Mouse (Mus musculus) limb, embryonic 13.5 days (tissue): ENCODE data around the gene Ntm. TPM values are rescaled to one million over a fixed set of nuclear protein-coding genes. Genes with fewer than 3 reads are reported as not detected.

Source experiments
- ATAC-seq: fragments of 200-750 bp; cut with Nextera tagmentation; 2 replicates; pipeline ENCODE4 v1.8.0; 2017; ENCODE audit warnings: low read depth, moderate number of reproducible peaks, moderate TSS enrichment; ENCODE audit not compliant: low FRiP score
- H3K27ac ChIP-seq: fragments of 300-500 bp; sonication (generic); 2 replicates; pipeline ENCODE4 v1.5.1; 2015; ENCODE audit warnings: inconsistent platforms, mild to moderate bottlenecking, moderate library complexity
- H3K27me3 ChIP-seq: fragments of 300-500 bp; sonication (generic); 2 replicates; pipeline ENCODE4 v1.6.1; 2015; ENCODE audit warnings: mild to moderate bottlenecking, inconsistent platforms
- H3K36me3 ChIP-seq: fragments of 300-500 bp; sonication (generic); 2 replicates; pipeline ENCODE4 v1.6.1; 2015; ENCODE audit warnings: inconsistent platforms, mild to moderate bottlenecking, moderate library complexity
- H3K4me1 ChIP-seq: fragments of 300-500 bp; sonication (generic); 2 replicates; pipeline ENCODE4 v1.6.1; 2015; ENCODE audit warnings: inconsistent platforms
- H3K4me2 ChIP-seq: fragments of 300-500 bp; sonication (generic); replicated peaks from 2 replicates; pipeline ENCODE4 v1.6.1; 2015; ENCODE audit warnings: inconsistent platforms, mild to moderate bottlenecking, moderate library complexity
- H3K4me3 ChIP-seq: fragments of 300-500 bp; sonication (generic); 2 replicates; pipeline ENCODE4 v1.5.1; 2015; ENCODE audit warnings: moderate library complexity, mild to moderate bottlenecking, inconsistent platforms
- H3K9ac ChIP-seq: fragments of 300-500 bp; sonication (generic); 2 replicates; pipeline ENCODE4 v1.6.1; 2015; ENCODE audit warnings: mild to moderate bottlenecking, inconsistent platforms
- H3K9me3 ChIP-seq: fragments of 300-500 bp; sonication (generic); 2 replicates; pipeline ENCODE4 v1.6.1; 2016; ENCODE audit warnings: inconsistent platforms
- WGBS: fragments of 180-500 bp; shearing (Covaris S2); methylation state at CpG from one replicate; pipeline ENCODE4 v1.1.7; 2015; 5-methylcytosine and 5-hydroxymethylcytosine counted together
- polyA plus RNA-seq: library from polyadenylated mRNA; unstranded; fragments of >200 nt; fragmentation: Nextera tagmentation; extraction: Ambion mirVana; gene quantifications from 2 replicates; pipeline ENCODE4 v1.2.1, GENCODE M21; 2015

Ntm gene
- polyA plus RNA-seq, 1 experiment from 2014 or later, result 40.0 TPM

GRCm38 (mm10) chr9:29100624-29101023 lies 862.3 kb downstream of the Ntm start:
- no peaks in the 10 kb centered on the region for H3K9me3 ChIP-seq
- no peak overlapping the region for H3K4me3 ChIP-seq
- no peaks in the 10 kb centered on the region for H3K4me1 ChIP-seq
- WGBS, result 30% methylated on average over 5 of the region's 5 CpGs
- ATAC-seq, result no peak
- no peak overlapping the region for H3K27ac ChIP-seq
- H3K27me3 ChIP-seq, result no peaks in the 10 kb centered on the region
- H3K9ac ChIP-seq, result no peak overlapping the region
- no peaks in the 10 kb centered on the region for H3K36me3 ChIP-seq
- H3K4me2 ChIP-seq, result no peak overlapping the region

DNA sequence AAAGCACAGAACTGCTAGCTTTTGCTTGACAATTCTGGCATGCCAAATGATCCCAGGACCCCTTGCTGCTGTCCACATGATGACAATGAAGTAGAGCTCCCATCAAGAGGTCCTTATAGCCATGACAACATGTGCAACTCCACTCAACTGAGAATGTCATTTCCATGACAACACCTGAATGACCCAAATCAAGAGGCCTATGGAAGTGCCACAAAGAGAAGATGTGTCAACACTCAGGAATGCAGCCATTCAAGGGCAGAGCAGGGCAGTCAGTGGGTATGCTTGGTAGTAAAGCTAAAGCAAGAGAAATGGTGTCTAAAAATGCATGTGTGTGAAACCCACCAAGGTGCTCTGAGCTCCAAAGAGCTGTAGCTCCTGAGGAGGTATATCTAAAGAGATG lies 870.5 kb downstream of the Ntm start:
- H3K4me3 ChIP-seq, result no peak overlapping the region
- no peak overlapping the region for H3K27ac ChIP-seq
- H3K9ac ChIP-seq, result no peak overlapping the region
- H3K4me1 ChIP-seq, result no peaks in the 10 kb centered on the region
- no peak for ATAC-seq
- H3K36me3 ChIP-seq, result no peaks in the 10 kb centered on the region
- H3K27me3 ChIP-seq, result no peaks in the 10 kb centered on the region
- no peaks in the 10 kb centered on the region for H3K9me3 ChIP-seq
- no peak overlapping the region for H3K4me2 ChIP-seq

DNA sequence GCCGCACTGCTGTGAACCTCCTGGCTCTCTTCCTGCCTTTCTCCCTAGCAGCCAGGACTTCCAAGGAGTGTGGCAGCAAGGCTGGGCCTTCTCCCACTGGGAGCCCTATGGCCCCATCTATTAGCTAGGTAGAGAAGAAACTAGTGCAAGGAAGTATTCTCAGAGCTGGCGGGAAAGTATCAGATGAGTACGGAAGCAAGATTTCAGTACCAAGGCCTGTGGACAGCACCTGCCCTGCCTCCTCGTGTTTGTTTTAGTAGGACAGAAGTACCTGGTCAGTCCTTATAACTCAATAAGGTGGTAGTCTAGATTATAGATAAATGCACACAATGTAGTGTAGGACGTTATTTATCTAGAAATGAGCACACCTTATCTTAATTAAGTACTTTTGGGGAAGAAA lies 874.3 kb downstream of the Ntm start:
- Histone ChIP-seq H3K4me3 (no peak overlapping the region), H3K4me1 (no peaks in the 10 kb centered on the region), H3K27me3 (no peaks in the 10 kb centered on the region), H3K4me2 (no peak overlapping the region), H3K9ac (no peak overlapping the region), H3K27ac (no peak overlapping the region), H3K9me3 (no peaks in the 10 kb centered on the region), H3K36me3 (no peaks in the 10 kb centered on the region)
- WGBS, result 54% methylated on average over 5 of the region's 5 CpGs
- no peak for ATAC-seq

DNA sequence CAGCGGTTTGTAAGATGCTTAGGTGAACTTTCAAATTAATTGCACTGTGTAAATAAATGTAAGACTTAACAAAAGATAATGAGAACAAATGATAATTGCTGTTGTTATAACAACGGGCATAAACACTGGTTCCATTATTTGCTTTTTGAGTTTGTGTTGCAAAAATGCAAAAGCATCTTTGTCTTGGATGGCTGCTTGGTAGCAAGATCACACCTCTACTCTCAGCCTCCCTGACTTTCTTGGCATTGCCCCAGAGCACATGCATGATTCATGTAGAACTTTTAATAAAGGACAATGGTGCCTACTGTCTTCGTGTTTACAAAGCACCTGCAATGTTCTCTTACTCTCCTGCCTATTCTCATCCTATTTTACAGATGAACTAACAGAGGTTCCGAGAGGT lies 875.3 kb downstream of the Ntm start:
- H3K27ac ChIP-seq, result no peak overlapping the region
- 65% methylated on average over 4 of the region's 4 CpGs for WGBS
- no peaks in the 10 kb centered on the region for H3K27me3 ChIP-seq
- H3K4me1 ChIP-seq, result no peaks in the 10 kb centered on the region
- H3K4me3 ChIP-seq, result no peak overlapping the region
- no peak overlapping the region for H3K4me2 ChIP-seq
- no peak overlapping the region for H3K9ac ChIP-seq
- no peaks in the 10 kb centered on the region for H3K9me3 ChIP-seq
- ATAC-seq, result no peak
- no peaks in the 10 kb centered on the region for H3K36me3 ChIP-seq

DNA sequence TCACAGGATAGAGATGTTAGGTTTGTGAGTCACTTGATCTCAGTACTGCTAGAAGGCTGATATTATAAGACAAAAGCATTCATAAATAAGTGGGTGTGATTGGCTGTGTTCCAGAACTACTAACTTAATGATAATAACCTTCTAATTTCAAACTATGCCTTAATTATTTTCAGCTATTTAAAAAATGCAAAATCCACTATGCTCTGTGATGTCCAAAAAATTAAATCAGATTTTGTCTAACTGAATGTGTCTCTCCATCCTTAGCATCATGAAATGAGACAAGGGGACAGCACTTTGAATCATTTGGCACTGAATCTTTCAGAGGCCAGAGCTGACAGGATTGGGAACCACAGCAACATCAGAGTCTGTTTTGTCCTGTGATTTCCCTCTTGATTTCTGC lies 875.8 kb downstream of the Ntm start:
- Histone ChIP-seq H3K4me3 (no peak overlapping the region), H3K27ac (no peak overlapping the region), H3K4me1 (no peaks in the 10 kb centered on the region), H3K36me3 (no peaks in the 10 kb centered on the region), H3K4me2 (no peak overlapping the region), H3K9me3 (no peaks in the 10 kb centered on the region), H3K27me3 (no peaks in the 10 kb centered on the region), H3K9ac (no peak overlapping the region)
- ATAC-seq, result no peak

DNA sequence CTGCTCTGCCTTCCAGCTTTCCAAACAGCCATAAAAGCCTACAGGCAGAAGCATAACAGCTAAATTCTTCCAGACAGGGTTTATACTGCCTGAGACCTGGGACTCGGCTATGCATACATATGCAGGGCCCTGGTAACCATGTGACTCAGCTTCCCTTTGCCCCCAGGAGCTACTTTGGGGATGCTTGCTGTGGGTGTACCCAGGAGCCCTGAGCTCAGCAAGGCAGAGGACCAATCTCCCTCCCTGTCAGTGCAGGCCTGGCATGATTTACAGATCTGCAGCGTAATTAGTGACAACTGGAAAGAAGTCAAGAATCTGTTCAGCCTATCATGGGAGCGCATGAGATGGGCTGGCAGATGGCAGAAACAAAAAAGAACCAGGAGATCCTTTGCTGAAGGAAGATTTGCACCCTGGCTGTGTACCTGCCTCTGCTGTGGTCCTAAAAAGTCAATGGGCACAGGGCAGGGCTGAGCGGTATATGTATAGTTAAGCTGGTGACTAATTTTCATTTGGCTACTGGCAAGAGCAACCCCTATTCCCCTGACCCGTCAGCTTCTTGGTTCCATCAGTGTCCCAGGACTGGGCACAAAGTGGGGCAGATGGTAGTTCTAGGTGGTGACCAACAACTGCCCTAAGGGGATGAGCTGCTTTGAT lies 886.9 kb downstream of the Ntm start:
- ATAC-seq, result no peak
- Histone ChIP-seq H3K4me1 (no peaks in the 10 kb centered on the region), H3K4me2 (no peak overlapping the region), H3K4me3 (no peak overlapping the region), H3K9ac (no peak overlapping the region), H3K27ac (no peak overlapping the region), H3K27me3 (0 out of 2 replicates have a peak, but pooled peaks cover 3% of the 10 kb centered on the region), H3K36me3 (no peaks in the 10 kb centered on the region), H3K9me3 (no peaks in the 10 kb centered on the region)
- WGBS, result 74% methylated on average over 5 of the region's 5 CpGs

GRCm38 (mm10) chr9:29075243-29075642 lies 887.7 kb downstream of the Ntm start:
- Histone ChIP-seq H3K4me3 (no peak overlapping the region), H3K27me3 (0 out of 2 replicates have a peak, but pooled peaks cover 3% of the 10 kb centered on the region), H3K27ac (no peak overlapping the region), H3K9ac (no peak overlapping the region), H3K36me3 (no peaks in the 10 kb centered on the region), H3K4me2 (no peak overlapping the region), H3K4me1 (no peaks in the 10 kb centered on the region), H3K9me3 (no peaks in the 10 kb centered on the region)
- ATAC-seq, result no peak
- WGBS, result 76% methylated on average over 2 of the region's 2 CpGs

DNA sequence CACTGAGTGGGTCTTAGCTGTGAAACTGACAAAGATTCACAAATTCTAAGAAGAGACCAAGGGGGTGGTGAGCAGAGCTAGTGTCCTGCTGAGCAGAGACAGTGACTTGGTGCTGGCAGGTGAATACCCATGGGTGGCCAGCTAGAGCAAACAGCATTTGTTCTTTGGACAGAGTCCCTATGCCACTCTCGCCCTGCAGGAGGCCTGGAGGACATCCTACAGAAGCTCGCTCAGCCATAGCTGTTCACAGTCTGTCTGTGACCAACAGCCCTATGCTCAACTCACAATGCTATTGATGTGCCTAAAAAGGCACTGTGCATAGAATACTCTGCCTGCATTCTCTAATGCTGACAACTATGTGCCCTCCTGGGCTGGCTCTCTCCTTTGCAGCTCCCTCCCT lies 888.4 kb downstream of the Ntm start:
- Histone ChIP-seq H3K9me3 (no peaks in the 10 kb centered on the region), H3K4me3 (no peak overlapping the region), H3K27me3 (0 out of 2 replicates have a peak, but pooled peaks cover 3% of the 10 kb centered on the region), H3K36me3 (no peaks in the 10 kb centered on the region), H3K4me2 (no peak overlapping the region), H3K4me1 (no peaks in the 10 kb centered on the region), H3K27ac (no peak overlapping the region), H3K9ac (no peak overlapping the region)
- 83% methylated on average over 2 of the region's 2 CpGs for WGBS
- no peak for ATAC-seq

DNA sequence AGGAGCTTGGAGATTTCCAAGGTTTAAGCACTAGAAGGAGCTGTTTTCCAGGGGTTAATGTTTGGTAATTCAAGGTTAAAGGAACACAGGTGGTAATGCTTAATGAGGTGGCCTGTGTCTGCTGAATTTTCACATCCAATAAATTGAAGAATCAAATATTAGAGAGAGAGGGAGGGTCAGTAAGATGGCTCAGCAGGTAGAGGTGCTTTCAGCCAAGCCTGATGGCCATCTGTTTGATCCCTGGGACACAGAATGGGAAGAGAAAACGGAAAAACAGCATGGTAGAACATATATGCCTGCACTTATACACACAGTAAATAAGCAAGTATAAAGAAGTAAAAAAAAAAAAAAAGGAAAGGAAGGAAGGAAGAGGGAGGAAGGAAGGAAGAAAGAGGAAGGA lies 890.9 kb downstream of the Ntm start:
- no peaks in the 10 kb centered on the region for H3K9me3 ChIP-seq
- H3K4me2 ChIP-seq, result no peak overlapping the region
- H3K4me3 ChIP-seq, result no peak overlapping the region
- H3K27me3 ChIP-seq, result 0 out of 2 replicates have a peak, but pooled peaks cover 3% of the 10 kb centered on the region
- H3K9ac ChIP-seq, result no peak overlapping the region
- no peaks in the 10 kb centered on the region for H3K4me1 ChIP-seq
- no peaks in the 10 kb centered on the region for H3K36me3 ChIP-seq
- no peak overlapping the region for H3K27ac ChIP-seq
- ATAC-seq, result no peak
- 38% methylated on average over 1 of the region's 1 CpGs for WGBS

DNA sequence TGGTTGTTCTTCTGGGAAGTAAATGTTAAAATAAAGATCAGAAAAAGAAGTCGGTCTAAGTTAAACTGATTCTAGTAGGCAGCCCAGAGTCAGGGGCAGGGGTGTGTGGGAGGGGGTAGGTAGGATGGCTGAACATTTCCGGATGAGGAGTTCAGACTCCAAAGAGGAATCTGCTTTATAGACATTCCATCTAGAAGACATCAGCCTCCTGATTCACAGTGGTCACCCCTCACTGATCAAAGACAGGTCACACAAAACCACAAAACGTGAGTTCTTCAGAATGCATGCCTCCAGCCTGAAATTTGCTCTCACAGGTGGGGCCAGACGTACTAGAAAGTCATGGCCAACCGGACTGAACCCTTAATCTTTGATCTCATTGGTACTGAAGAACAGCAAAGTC lies 895.4 kb downstream of the Ntm start:
- 75% methylated on average over 5 of the region's 5 CpGs for WGBS
- no peaks in the 10 kb centered on the region for H3K4me1 ChIP-seq
- H3K4me3 ChIP-seq, result no peak overlapping the region
- H3K9ac ChIP-seq, result no peak overlapping the region
- H3K27me3 ChIP-seq, result no peaks in the 10 kb centered on the region
- H3K9me3 ChIP-seq, result no peaks in the 10 kb centered on the region
- H3K4me2 ChIP-seq, result no peak overlapping the region
- no peaks in the 10 kb centered on the region for H3K36me3 ChIP-seq
- H3K27ac ChIP-seq, result no peak overlapping the region
- ATAC-seq, result no peak

DNA sequence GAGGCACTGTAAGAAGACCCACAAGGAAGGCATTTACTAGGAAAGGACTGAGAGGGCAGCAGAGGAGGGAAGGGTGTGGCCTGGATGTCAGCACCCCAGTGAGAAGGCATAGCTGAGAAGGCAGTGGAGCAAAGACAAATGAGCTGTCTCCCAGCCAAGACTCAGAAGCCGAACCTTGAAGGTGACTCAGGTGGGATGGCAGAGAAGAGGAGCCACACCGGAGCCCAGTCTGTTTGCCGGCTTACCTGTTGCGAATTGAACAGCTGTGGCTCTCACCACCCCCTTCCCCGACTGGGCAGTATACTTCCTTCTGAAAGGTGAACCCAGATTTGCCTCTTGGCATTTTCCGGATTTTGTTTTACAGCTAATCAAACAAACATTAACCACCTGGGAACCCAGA lies 902.6 kb downstream of the Ntm start:
- H3K27me3 ChIP-seq, result no peaks in the 10 kb centered on the region
- no peaks in the 10 kb centered on the region for H3K4me1 ChIP-seq
- no peaks in the 10 kb centered on the region for H3K9me3 ChIP-seq
- H3K27ac ChIP-seq, result no peak overlapping the region
- H3K9ac ChIP-seq, result no peak overlapping the region
- 50% methylated on average over 6 of the region's 6 CpGs for WGBS
- H3K36me3 ChIP-seq, result no peaks in the 10 kb centered on the region
- ATAC-seq, result no peak
- no peak overlapping the region for H3K4me3 ChIP-seq
- H3K4me2 ChIP-seq, result no peak overlapping the region

- 66% methylated on average over 8 of the region's 8 CpGs for WGBS
- H3K4me2 ChIP-seq, result no peak overlapping the region
- no peak overlapping the region for H3K4me3 ChIP-seq
- H3K4me1 ChIP-seq, result no peaks in the 10 kb centered on the region
- no peak for ATAC-seq
- no peaks in the 10 kb centered on the region for H3K9me3 ChIP-seq
- H3K27me3 ChIP-seq, result no peaks in the 10 kb centered on the region
- H3K27ac ChIP-seq, result no peak overlapping the region
- H3K36me3 ChIP-seq, result no peaks in the 10 kb centered on the region
- H3K9ac ChIP-seq, result no peak overlapping the region
These were observed 904.1 kb downstream of the Ntm start for GRCm38 (mm10) chr9:29058811-29059210.

DNA sequence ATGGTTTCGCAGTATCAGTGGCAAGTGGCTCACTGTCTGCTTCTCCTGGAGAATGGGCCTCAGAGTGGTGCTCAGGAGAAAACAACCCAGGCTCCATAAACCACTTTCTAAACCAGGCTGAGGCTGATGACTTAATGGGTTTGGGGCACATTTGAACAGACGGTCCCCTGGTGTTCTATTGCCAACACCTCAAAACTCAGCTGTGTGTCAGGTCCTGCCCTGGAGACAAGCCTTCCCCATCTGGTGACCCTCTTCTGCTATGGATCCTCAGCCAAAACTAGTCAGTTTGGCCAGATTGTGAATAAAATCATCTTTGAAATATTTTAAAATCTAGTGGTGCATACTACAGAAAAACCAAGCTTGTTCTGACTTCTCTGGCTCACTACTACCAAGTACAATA lies 907.3 kb downstream of the Ntm start:
- Histone ChIP-seq H3K9ac (no peak overlapping the region), H3K4me2 (no peak overlapping the region), H3K36me3 (no peaks in the 10 kb centered on the region), H3K4me1 (no peaks in the 10 kb centered on the region), H3K4me3 (no peak overlapping the region), H3K27me3 (no peaks in the 10 kb centered on the region), H3K9me3 (no peaks in the 10 kb centered on the region), H3K27ac (no peak overlapping the region)
- WGBS, result 67% methylated on average over 2 of the region's 2 CpGs
- ATAC-seq, result no peak
